Mouse (Mus musculus): ENCODE results near the gene Arid5b. TPM values are rescaled to one million over a fixed set of nuclear protein-coding genes. Genes with fewer than 3 reads are reported as not detected.

The Arid5b gene
- total RNA-seq, 2 experiments from 2014 or later = 4.3 to 11.3 TPM

GRCm38 (mm10) chr10:68148495-68148894 lies 130.0 kb downstream of the Arid5b start:
- no peak for ATAC-seq (replicated peaks; ENCODE audit: low FRiP score, poor library complexity, severe bottlenecking)

DNA sequence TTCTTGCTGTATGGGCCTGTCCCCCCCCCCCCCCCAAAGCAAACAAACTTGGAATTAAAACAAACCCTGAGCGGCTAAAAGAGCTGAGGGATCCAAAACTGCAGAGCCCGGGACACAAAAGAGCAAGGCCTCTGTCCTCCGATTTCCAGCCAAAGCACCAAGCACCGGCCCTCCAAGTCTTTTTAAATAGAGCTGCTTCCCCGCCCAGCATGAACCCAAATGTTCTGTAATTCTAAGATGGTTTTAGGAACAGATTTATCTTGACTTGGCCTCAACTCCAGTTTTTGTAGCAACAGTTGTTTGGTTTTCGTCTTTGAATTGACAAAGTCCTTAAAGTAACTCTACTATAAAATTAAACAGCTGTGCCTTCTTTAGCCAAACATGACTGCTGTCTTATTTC lies 130.8 kb downstream of the Arid5b start:
- no peak for ATAC-seq (replicated peaks; ENCODE audit: low FRiP score, poor library complexity, severe bottlenecking)

- ATAC-seq (replicated peaks; ENCODE audit: low FRiP score, poor library complexity, severe bottlenecking) = peak; percentile 86
Observed at GRCm38 (mm10) chr10:68146842-68147241, 131.7 kb downstream of the Arid5b start.

- no peak for ATAC-seq (replicated peaks; ENCODE audit: low FRiP score, poor library complexity, severe bottlenecking)
Observed at GRCm38 (mm10) chr10:68145286-68145950, 133.1 kb downstream of the Arid5b start.

- ATAC-seq (replicated peaks; ENCODE audit: low FRiP score, poor library complexity, severe bottlenecking) = no peak
Observed at GRCm38 (mm10) chr10:68142501-68142900, 136.0 kb downstream of the Arid5b start.

- no peak for ATAC-seq (replicated peaks; ENCODE audit: low FRiP score, poor library complexity, severe bottlenecking)
Observed at GRCm38 (mm10) chr10:68141567-68141966, 137.0 kb downstream of the Arid5b start.

GRCm38 (mm10) chr10:68140871-68141270 lies 137.7 kb downstream of the Arid5b start:
- no peak for ATAC-seq (replicated peaks; ENCODE audit: low FRiP score, poor library complexity, severe bottlenecking)

DNA sequence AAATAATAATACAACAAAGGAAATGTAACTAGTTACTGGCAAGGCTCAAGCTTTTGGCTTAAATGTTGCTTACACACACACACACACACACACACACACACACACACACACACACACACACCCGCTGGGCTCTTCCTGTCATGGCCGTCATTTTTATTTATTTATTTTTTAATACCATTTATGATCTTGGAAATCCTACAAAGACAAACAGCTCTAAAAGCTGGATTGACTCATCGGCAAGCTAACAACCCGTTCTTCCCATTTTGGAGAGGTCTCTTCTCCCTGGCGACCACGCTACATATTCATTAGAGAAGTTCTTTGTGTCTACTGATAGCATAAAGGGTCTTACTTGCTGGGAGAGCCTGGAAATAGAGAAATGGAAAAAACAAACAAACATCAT lies 138.2 kb downstream of the Arid5b start:
- no peak for ATAC-seq (replicated peaks; ENCODE audit: low FRiP score, poor library complexity, severe bottlenecking)

DNA sequence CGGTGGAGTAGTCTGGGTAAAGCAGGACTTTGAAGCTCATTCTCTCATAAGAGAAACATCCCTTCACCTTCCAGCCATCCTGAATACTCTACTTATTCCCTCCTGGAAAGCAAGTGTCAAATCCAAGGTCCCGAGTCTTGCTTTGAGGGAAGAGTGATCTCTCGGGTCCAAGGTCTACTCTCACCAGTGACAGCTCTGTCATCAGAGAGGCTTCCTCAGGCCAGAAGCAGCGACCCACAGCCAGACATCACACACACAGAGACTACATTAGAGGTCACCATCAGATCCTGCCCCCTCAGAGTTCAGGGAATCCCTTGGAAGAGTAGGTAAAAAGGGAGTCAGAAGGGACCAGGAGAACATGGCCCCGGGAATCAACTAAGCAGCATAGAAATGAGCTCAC lies 140.4 kb downstream of the Arid5b start:
- no peak for ATAC-seq (replicated peaks; ENCODE audit: low FRiP score, poor library complexity, severe bottlenecking)

DNA sequence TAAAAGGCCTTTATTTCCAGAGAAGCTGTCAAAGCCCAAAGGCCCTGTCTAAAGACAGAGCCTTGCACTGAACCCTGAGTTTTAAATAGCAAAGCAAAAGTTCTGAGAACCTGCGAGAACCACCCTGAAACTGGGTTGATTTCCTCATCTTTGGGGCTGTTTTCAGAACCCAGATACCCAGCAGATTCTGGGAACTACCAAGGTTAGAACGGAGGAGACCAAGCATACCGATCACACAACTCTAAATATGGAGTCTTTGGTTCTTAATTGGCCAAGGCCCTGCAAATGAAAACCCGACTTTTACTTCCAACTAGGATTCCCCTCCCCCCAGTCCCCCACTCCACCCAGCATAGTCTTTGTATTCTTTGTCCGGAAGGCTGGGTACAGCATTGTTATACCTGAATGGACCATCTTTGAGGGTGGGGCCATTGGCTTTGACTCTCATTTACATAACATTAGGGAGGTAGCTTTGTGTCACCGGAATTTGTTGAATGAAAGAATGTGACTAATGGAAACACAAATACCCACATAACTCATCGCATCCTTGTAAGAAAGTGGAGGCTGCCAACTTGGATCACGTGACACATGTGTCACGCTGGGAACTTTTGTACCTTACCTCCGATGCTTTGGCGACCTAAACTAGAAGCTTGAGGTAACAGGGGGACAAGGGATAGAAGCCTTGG lies 141.2 kb downstream of the Arid5b start:
- no peak for ATAC-seq (replicated peaks; ENCODE audit: low FRiP score, poor library complexity, severe bottlenecking)

DNA sequence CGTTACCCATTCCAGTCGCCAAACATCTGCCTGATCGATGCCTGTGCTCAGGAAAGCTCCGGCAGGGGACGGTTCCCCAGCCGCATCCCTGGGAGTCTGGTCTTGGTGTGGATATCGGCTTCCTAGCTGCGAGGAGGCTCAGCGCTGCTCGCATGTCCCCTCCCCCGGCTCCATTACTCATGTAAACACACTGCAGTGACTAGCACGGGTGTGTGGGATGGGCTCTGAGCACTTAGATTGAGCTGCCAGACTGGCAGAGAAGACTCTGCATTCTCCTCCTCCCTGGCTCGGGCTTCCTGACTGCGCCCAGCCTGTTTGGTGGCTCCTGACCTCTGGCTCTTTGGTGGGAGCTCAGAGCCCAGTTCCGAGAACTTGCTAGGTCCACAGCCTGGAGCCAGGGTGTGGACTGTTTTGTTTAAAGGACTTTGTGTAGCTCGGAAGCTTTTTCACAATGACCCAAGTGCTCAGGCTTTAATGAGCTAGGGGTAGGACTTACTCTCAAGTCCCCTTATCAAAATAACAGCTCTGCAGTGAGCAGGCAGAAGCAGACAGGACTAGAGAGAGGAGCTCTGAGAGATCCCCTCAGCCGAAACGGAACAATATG lies 142.0 kb downstream of the Arid5b start:
- peak; percentile 73 for ATAC-seq (replicated peaks; ENCODE audit: low FRiP score, poor library complexity, severe bottlenecking)

DNA sequence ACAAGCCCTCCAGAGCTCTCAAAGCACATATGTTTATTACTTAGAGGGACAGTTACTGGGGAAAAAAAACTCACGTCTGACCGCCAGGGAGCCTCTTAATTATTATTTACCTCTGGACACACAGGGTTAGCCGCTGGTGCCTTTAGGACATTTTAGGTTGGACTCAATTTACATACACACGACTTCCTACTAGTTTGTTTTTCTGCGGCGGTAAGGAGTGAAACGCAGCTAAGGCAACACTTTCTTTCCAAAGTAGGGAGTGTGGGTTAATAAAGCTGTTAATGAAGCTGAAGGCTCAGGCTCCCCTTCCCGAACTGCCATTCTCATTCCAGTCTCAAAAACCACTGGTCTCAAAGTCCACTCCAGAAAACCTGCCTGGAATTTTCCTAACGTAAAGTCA lies 142.5 kb downstream of the Arid5b start:
- ATAC-seq (replicated peaks; ENCODE audit: low FRiP score, poor library complexity, severe bottlenecking) = no peak

DNA sequence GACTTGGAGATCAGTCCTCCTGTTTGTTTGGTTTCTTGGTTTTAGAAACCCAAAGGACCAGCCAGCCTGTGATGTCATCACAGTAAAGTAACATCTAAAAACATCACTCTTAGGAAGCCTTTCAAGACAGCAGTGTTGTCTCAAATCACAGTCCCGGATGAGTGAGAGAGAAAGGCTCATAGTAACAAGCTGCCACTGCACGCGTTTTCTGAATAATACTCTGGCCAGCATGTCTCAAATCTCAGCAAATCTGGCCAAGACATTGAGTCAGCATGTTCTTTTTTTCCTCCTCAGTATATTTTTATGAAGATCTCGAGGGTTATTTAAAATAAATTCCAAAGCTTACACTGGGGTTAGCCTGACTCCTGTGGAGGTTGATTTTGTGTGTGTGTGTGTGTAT lies 143.1 kb downstream of the Arid5b start:
- no peak for ATAC-seq (replicated peaks; ENCODE audit: low FRiP score, poor library complexity, severe bottlenecking)

DNA sequence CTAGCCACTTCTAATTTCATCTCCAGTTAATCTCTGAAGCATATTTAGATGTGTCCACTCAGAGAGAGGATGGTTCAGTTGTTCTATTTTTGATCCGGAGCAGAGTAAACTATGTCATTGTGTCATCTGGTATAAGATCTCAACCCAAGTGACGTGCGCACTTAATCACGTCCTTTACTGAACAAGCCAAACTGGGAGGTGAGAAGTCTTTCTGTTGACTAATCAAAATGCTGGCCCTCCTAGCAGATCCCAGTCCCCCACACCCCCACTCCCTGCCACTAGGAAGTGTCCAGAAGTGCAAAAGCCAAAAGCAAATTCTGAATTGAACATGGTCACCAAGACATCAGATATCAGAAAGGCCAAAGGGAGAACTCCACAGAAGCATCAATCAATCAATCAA lies 144.0 kb downstream of the Arid5b start:
- ATAC-seq (replicated peaks; ENCODE audit: low FRiP score, poor library complexity, severe bottlenecking) = no peak

GRCm38 (mm10) chr10:68134071-68134470 lies 144.5 kb downstream of the Arid5b start:
- ATAC-seq (replicated peaks; ENCODE audit: low FRiP score, poor library complexity, severe bottlenecking) = no peak

GRCm38 (mm10) chr10:68132636-68133035 lies 145.9 kb downstream of the Arid5b start:
- no peak for ATAC-seq (replicated peaks; ENCODE audit: low FRiP score, poor library complexity, severe bottlenecking)

DNA sequence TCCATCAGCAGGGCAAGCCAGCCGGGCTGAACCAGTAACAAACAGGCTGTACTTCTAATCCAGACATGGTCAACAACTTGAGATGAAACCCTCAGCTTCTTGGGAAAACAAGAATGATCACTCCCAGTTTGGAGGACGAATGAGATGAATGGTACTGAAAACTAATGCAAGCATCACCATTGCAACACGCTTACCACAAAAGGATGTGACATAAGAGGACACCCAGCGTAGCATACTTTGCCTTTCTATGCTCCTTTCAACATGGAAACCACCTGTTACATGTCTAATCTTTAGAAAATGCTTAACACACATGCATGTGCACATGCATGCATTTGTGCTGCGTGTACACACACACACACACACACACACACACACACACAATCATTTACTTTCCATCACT lies 146.4 kb downstream of the Arid5b start:
- no peak for ATAC-seq (replicated peaks; ENCODE audit: low FRiP score, poor library complexity, severe bottlenecking)

DNA sequence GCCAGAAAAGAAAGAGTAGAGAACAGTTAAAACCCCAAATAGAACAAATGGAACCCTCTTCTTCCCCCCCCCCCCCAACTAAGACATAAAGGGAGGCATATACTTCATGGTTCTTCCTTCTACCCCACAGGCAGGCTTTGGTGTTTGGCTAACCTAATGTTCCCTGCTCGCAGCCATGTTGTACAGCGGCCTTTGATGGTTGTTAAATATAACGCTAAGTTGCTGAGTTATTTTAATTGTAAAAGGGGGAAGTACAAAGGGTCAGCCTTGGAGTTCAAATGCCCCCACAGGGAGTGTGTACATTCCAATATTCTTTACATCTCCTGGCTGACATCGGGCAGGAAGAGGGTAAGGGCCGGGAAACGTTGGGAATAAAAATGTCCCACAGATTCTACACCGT lies 148.9 kb downstream of the Arid5b start:
- no peak for ATAC-seq (replicated peaks; ENCODE audit: low FRiP score, poor library complexity, severe bottlenecking)

DNA sequence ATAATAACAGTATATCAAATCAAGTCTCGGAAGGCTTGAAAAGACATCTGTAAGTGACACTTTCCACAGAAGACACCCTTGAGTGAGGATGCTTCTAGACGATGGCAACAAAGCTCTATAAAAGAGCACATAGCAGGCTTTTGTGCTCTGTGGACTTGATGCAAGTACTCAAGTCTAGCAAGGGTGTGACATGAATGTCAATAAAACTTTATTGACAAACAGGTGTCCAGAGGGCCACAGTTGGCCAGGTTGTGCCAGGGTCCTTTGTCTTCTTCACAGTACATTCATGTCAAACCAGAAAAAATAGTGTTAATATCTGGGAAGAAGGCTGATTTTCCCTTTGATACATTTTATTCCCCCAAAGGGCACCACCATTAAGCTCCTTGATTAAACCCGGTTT lies 149.5 kb downstream of the Arid5b start:
- no peak for ATAC-seq (replicated peaks; ENCODE audit: low FRiP score, poor library complexity, severe bottlenecking)

- ATAC-seq (replicated peaks; ENCODE audit: low FRiP score, poor library complexity, severe bottlenecking) = no peak
Observed at GRCm38 (mm10) chr10:68128441-68128848, 150.1 kb downstream of the Arid5b start.

DNA sequence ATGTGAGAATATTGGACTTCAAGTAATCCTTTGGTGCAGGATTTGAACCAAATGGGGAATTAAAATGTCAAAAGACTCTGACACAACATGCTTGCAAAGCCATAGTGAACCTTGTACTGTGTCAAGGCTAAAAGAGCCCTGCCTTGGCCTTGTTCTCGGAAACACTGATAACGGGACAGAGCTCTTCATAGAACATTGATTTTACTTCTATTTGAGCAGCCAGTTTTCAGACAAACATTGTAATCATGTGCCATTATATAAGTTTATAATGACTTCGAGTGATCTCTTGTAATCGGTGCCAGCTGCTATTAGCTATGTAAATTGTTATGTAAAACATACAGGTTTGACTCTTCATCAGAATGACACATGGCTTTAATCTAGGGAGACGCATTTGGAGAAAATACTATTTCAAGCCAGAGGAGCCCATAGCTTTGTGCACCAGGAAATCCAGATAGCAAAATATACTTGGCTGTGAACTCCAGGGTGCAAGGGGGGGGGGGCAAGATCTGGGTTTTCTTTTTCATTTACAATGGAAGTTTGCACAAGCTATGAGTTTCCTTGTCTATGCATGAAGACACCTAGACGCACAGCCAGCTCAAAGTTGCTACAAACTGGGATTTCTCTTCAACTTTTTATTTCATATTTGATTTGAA lies 150.8 kb downstream of the Arid5b start:
- no peak for ATAC-seq (replicated peaks; ENCODE audit: low FRiP score, poor library complexity, severe bottlenecking)

All from erythroblast, adult 5-6 weeks (primary cell).